Mouse (Mus musculus) layer of hippocampus, adult 2 months (tissue): ENCODE measurements at regions not wholly inside any gene's neighbourhood (a gene's known extent, or its start where the extent isn't known, plus 50 kb on each side); places are given as distances from the start of the nearest gene placed in this dataset.

Experiments
- DNase-seq, 2 experiments: peaks; one replicate each; pipeline ENCODE4 v3.0.0; 2022; ENCODE audit warnings: low spot score in 2 of 2
- H3K27ac ChIP-seq: fragments of 200-600 bp; 2 replicates; pipeline ENCODE4 v1.8.1; 2022
- H3K4me3 ChIP-seq: fragments of 200-600 bp; 2 replicates; pipeline ENCODE4 v1.8.1; 2022; ENCODE audit warnings: mild to moderate bottlenecking
- CTCF ChIP-seq: fragments of 200-600 bp; conservative IDR thresholded peaks from 2 replicates; pipeline ENCODE4 v1.8.1; 2022; ENCODE audit warnings: antibody characterized with exemption, mild to moderate bottlenecking, moderate library complexity
- microRNA-seq, 2 experiments: library from miRNA; unstranded; fragments of <30 nt; microRNA quantifications; one replicate each; pipeline ENCODE4 v1.2.0; 2021

GRCm38 (mm10) chr16:53867342-53867741 lies 1413.5 kb upstream of the Alcam start:
- no peak for TF ChIP-seq CTCF
- no peak overlapping the region for H3K4me3 ChIP-seq
- DNase-seq = no peak
- no peak overlapping the region for H3K27ac ChIP-seq

- Histone ChIP-seq H3K4me3 (no peak overlapping the region), H3K27ac (no peak overlapping the region)
- TF ChIP-seq CTCF = no peak
- DNase-seq = no peak
Measured at GRCm38 (mm10) chr16:53840678-53841077, 1386.8 kb upstream of the Alcam start.

Small RNA genes lying in the stretch of these regions (microRNA-seq; reads per million reads assigned to microRNA genes)
- 0 reads per million in 2 experiments for gene Gm25041
